ENCODE assay signal across 8 mouse cellular contexts in genomic region chr19:47016487-47016886, GRCm38 (mm10). TPM values are rescaled to one million over a fixed set of nuclear protein-coding genes. Genes with fewer than 3 reads are reported as not detected.
DNase-seq lines count a peak whose midpoint lies in the region; ATAC-seq and TF ChIP-seq lines count a peak whose summit lies in the region.

No protein-coding gene starts in this region.

- H3K36me3 ChIP-seq in liver, embryonic 14.5 days (replicated peaks; ENCODE audit: control insufficient read depth, insufficient read depth, low read depth), result no peaks in the 10 kb centered on the region
- peaks cover 15% of the 10 kb centered on the region; the same call in 1 of the 2 replicates for H3K36me3 ChIP-seq in neural tube, embryonic 14.5 days (ENCODE audit: control insufficient read depth, insufficient read depth, low read length)

- peaks cover 57% of the 10 kb centered on the region for H3K27me3 ChIP-seq in liver, embryonic 14.5 days (ENCODE audit: control insufficient read depth, insufficient read depth, low read length)
- H3K27me3 ChIP-seq in neural tube, embryonic 14.5 days (ENCODE audit: control insufficient read depth, insufficient read depth, low read length), result peaks cover 7% of the 10 kb centered on the region; the same call in 1 of the 2 replicates

- no peaks in the 10 kb centered on the region for H3K9me3 ChIP-seq in liver, embryonic 14.5 days (ENCODE audit: control insufficient read depth, low read length)
- H3K9me3 ChIP-seq in neural tube, embryonic 14.5 days (ENCODE audit: control insufficient read depth, low read length), result no peaks in the 10 kb centered on the region

- H3K27ac ChIP-seq in liver, embryonic 14.5 days, result no peak overlapping the region
- peak overlapping the region; percentile 97 for H3K27ac ChIP-seq in neural tube, embryonic 14.5 days (ENCODE audit: low read depth, low read length)

- H3K4me1 ChIP-seq in liver, embryonic 14.5 days (replicated peaks; ENCODE audit: control insufficient read depth in 2 of 2, insufficient read depth in 2 of 2, low read length in 1 of 2), result no peaks in the 10 kb centered on the region
- peaks cover 15% of the 10 kb centered on the region; the same call in 1 of the 2 replicates for H3K4me1 ChIP-seq in neural tube, embryonic 14.5 days (ENCODE audit: control insufficient read depth, insufficient read depth, low read length)

- no peak overlapping the region for H3K9ac ChIP-seq in liver, embryonic 14.5 days (replicated peaks)
- peak overlapping the region; percentile 96 for H3K9ac ChIP-seq in neural tube, embryonic 14.5 days (replicated peaks; ENCODE audit: low read depth, low read length)

- WGBS in liver, embryonic 14.5 days (ENCODE audit: insufficient replicate concordance), result under 1% methylated on average over 15 of the region's 15 CpGs
- WGBS in neural tube, embryonic 14.5 days, result under 1% methylated on average over 15 of the region's 15 CpGs

- TF ChIP-seq CTCF in liver, embryonic 14.5 days (IDR thresholded peaks at IDR 0.05; ENCODE audit: low read depth), result no peak

- H3K4me2 ChIP-seq in liver, embryonic 14.5 days (ENCODE audit: low read depth), result no peak overlapping the region
- H3K4me2 ChIP-seq in neural tube, embryonic 14.5 days (ENCODE audit: low read depth, low read length), result peak overlapping the region; percentile 71

- H3K4me3 ChIP-seq in liver, embryonic 14.5 days (ENCODE audit: insufficient read depth in 1 of 2, low read depth in 2 of 2, low read length in 2 of 2), result no peak overlapping the region
- peak overlapping the region; percentile 68 for H3K4me3 ChIP-seq in neural tube, embryonic 14.5 days (ENCODE audit: low read depth, low read length)

- ATAC-seq in liver, embryonic 14.5 days (ENCODE audit: insufficient read depth), result no peak
- ATAC-seq in neural tube, embryonic 14.5 days (ENCODE audit: low read depth), result no peak

- intact Hi-C loops in heart, postnatal 14 days (cut with DNase I), result no loop called here

- DNase-seq in cerebellum, postnatal 14 days, result peak; percentile 54 to 66
- DNase-seq in cerebellum, adult 11-12 months, result no peak
- peak; percentile 36 for DNase-seq in MN1 (ENCODE audit: low spot score)
- peak; percentile 88 for DNase-seq in embryo, embryonic 11 days
- peak; percentile 86 to 89 for DNase-seq in heart, postnatal 14 days
- peak; percentile 42 to 51 (median 45) for DNase-seq in liver, embryonic 14.5 days (ENCODE audit: low read depth in 3 of 3, low spot score in 3 of 3)
- peak; percentile 45 for DNase-seq in urinary bladder, adult 2 months (ENCODE audit: low spot score)

- TF ChIP-seq EP300 in liver, embryonic 14.5 days (IDR thresholded peaks at IDR 0.05; ENCODE audit: low read depth), result no peak

RNA-seq across cellular contexts. Expression of gene Nt5c2, which starts 1.5 kb away (rescaled TPM):
- total RNA-seq in heart, postnatal 14 days (2021), result 10 to 100 TPM; 64.9 to 75.1 TPM
- 10.7 and 14.9 TPM in 2 replicates for polyA plus RNA-seq in liver, embryonic 14.5 days (2012; rRNA removed)
- 45.0 and 52.3 TPM in 2 replicates for polyA plus RNA-seq in liver, embryonic 14.5 days (2014; fragmentation: Nextera tagmentation; extraction: Ambion mirVana)
- polyA plus RNA-seq in neural tube, embryonic 14.5 days (2014; fragmentation: Nextera tagmentation; extraction: Ambion mirVana), result 72.0 and 80.3 TPM in 2 replicates
- 34.1 and 36.3 TPM in 2 replicates for polyA plus RNA-seq in urinary bladder, adult 2 months (2012; rRNA removed)

RNA-seq across cellular contexts. Expression of gene Ina, which starts 2.0 kb away (rescaled TPM):
- total RNA-seq in heart, postnatal 14 days (2021), result not detected
- 0.02 and 0.36 TPM in 2 replicates for polyA plus RNA-seq in liver, embryonic 14.5 days (2012; rRNA removed)
- polyA plus RNA-seq in liver, embryonic 14.5 days (2014; fragmentation: Nextera tagmentation; extraction: Ambion mirVana), result 0.09 TPM in 1 of 2 replicates, not detected in the other
- 535 and 653 TPM in 2 replicates for polyA plus RNA-seq in neural tube, embryonic 14.5 days (2014; fragmentation: Nextera tagmentation; extraction: Ambion mirVana)
- 0.03 and 0.10 TPM in 2 replicates for polyA plus RNA-seq in urinary bladder, adult 2 months (2012; rRNA removed)

RNA-seq across cellular contexts. Expression of gene Pcgf6, which starts 34.2 kb away (rescaled TPM):
- total RNA-seq in heart, postnatal 14 days (2021), result 1 to 10 TPM; 2.8 to 2.9 TPM
- 6.2 and 10.4 TPM in 2 replicates for polyA plus RNA-seq in liver, embryonic 14.5 days (2012; rRNA removed)
- polyA plus RNA-seq in liver, embryonic 14.5 days (2014; fragmentation: Nextera tagmentation; extraction: Ambion mirVana), result 7.5 and 9.8 TPM in 2 replicates
- polyA plus RNA-seq in neural tube, embryonic 14.5 days (2014; fragmentation: Nextera tagmentation; extraction: Ambion mirVana), result 45.0 and 46.9 TPM in 2 replicates
- 25.4 and 34.1 TPM in 2 replicates for polyA plus RNA-seq in urinary bladder, adult 2 months (2012; rRNA removed)

RNA-seq across cellular contexts. Expression of gene Taf5, which starts 51.1 kb away (rescaled TPM):
- total RNA-seq in heart, postnatal 14 days (2021), result 1 to 10 TPM; 3.6 to 3.8 TPM
- polyA plus RNA-seq in liver, embryonic 14.5 days (2012; rRNA removed), result 3.1 and 4.7 TPM in 2 replicates
- 5.3 and 6.0 TPM in 2 replicates for polyA plus RNA-seq in liver, embryonic 14.5 days (2014; fragmentation: Nextera tagmentation; extraction: Ambion mirVana)
- polyA plus RNA-seq in neural tube, embryonic 14.5 days (2014; fragmentation: Nextera tagmentation; extraction: Ambion mirVana), result 7.7 and 9.8 TPM in 2 replicates
- 2.9 and 3.1 TPM in 2 replicates for polyA plus RNA-seq in urinary bladder, adult 2 months (2012; rRNA removed)

Comparison
In these comparisons a context has a peak if more than half of its experiments do, and no peak if none do; other contexts are left out.
1. RNA of gene Ina, which starts 2.0 kb away (polyA plus RNA-seq): 535 to 653 TPM in neural tube, embryonic 14.5 days; 0.03 to 0.10 TPM in urinary bladder, adult 2 months and 0.02 to 0.36 TPM in liver, embryonic 14.5 days; every median in the first group is over 100 times any median in the second.